Mouse (Mus musculus): ENCODE results near the gene Exo1. TPM values are rescaled to one million over a fixed set of nuclear protein-coding genes. Genes with fewer than 3 reads are reported as not detected.

Gene Exo1
- total and polyA plus RNA-seq, 2 experiments from 2014 or later = 3.5 to 4.8 TPM

GRCm38 (mm10) chr1:175946718-175947315, 66.4 kb downstream of the Exo1 start:
- DNase-seq (ENCODE audit: low spot score) (peak; percentile 30), ATAC-seq (no peak)
- TF ChIP-seq CTCF (IDR thresholded peaks at IDR 0.05; ENCODE audit: low read depth) = no peak
- no peak overlapping the region for H3K9ac ChIP-seq (replicated peaks; ENCODE audit: low read length)
- 60% methylated on average over 4 of the region's 4 CpGs for WGBS
- H3K4me2 ChIP-seq (ENCODE audit: low read depth, low read length) = no peak overlapping the region
- no peaks in the 10 kb centered on the region for H3K4me1 ChIP-seq (ENCODE audit: insufficient read depth, low read length)
- no peak overlapping the region for H3K27ac ChIP-seq
- no peaks in the 10 kb centered on the region for H3K9me3 ChIP-seq (ENCODE audit: low read length)
- H3K27me3 ChIP-seq (ENCODE audit: insufficient read depth, low read length) = no peaks in the 10 kb centered on the region
- H3K36me3 ChIP-seq (ENCODE audit: insufficient read depth, low read length) = no peaks in the 10 kb centered on the region
- no peak overlapping the region for H3K4me3 ChIP-seq (ENCODE audit: low read length)

DNA sequence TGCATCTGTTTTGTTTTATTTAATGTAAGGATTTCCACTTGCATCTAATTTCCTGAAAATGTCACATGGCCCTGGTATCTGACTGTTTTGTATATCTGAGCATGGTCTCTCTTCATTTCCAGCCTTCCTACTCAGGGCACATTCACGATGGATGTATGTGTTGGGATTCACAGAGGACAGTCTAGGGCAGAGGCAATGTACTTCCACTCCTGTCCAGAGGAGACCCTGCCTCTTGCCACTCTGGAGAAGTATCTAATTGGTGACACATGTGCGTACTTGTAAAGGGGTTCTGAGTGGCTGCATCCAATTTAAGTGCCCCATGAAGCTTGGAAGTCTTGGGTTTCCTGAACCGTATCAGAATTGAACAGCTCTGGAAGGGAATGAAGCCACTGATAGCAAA, 70.0 kb downstream of the Exo1 start:
- DNase-seq (ENCODE audit: low spot score) = no peak
- 85% methylated on average over 3 of the region's 3 CpGs for WGBS
- Histone ChIP-seq H3K36me3 (ENCODE audit: insufficient read depth, low read length) (no peaks in the 10 kb centered on the region), H3K27ac (no peak overlapping the region), H3K4me2 (ENCODE audit: low read depth, low read length) (no peak overlapping the region), H3K9me3 (ENCODE audit: low read length) (no peaks in the 10 kb centered on the region), H3K27me3 (ENCODE audit: insufficient read depth, low read length) (no peaks in the 10 kb centered on the region), H3K4me1 (ENCODE audit: insufficient read depth, low read length) (no peaks in the 10 kb centered on the region), H3K9ac (replicated peaks; ENCODE audit: low read length) (no peak overlapping the region), H3K4me3 (ENCODE audit: low read length) (no peak overlapping the region)
- no peak for ATAC-seq
- TF ChIP-seq CTCF (IDR thresholded peaks at IDR 0.05; ENCODE audit: low read depth) = no peak

GRCm38 (mm10) chr1:175950851-175951250, 70.5 kb downstream of the Exo1 start:
- no peaks in the 10 kb centered on the region for H3K9me3 ChIP-seq (ENCODE audit: low read length)
- no peak for ATAC-seq
- WGBS = 85% methylated on average over 2 of the region's 2 CpGs
- no peak overlapping the region for H3K9ac ChIP-seq (replicated peaks; ENCODE audit: low read length)
- H3K27ac ChIP-seq = no peak overlapping the region
- no peak overlapping the region for H3K4me3 ChIP-seq (ENCODE audit: low read length)
- H3K4me2 ChIP-seq (ENCODE audit: low read depth, low read length) = no peak overlapping the region
- DNase-seq (ENCODE audit: low spot score) = no peak
- H3K27me3 ChIP-seq (ENCODE audit: insufficient read depth, low read length) = no peaks in the 10 kb centered on the region
- TF ChIP-seq CTCF (IDR thresholded peaks at IDR 0.05; ENCODE audit: low read depth) = no peak
- no peaks in the 10 kb centered on the region for H3K36me3 ChIP-seq (ENCODE audit: insufficient read depth, low read length)
- no peaks in the 10 kb centered on the region for H3K4me1 ChIP-seq (ENCODE audit: insufficient read depth, low read length)

- DNase-seq (ENCODE audit: low spot score) (no peak), ATAC-seq (no peak)
- Histone ChIP-seq H3K9me3 (ENCODE audit: low read length) (no peaks in the 10 kb centered on the region), H3K36me3 (ENCODE audit: insufficient read depth, low read length) (no peaks in the 10 kb centered on the region), H3K27me3 (ENCODE audit: insufficient read depth, low read length) (no peaks in the 10 kb centered on the region), H3K4me2 (ENCODE audit: low read depth, low read length) (no peak overlapping the region), H3K27ac (no peak overlapping the region), H3K4me1 (ENCODE audit: insufficient read depth, low read length) (no peaks in the 10 kb centered on the region), H3K9ac (replicated peaks; ENCODE audit: low read length) (no peak overlapping the region), H3K4me3 (ENCODE audit: low read length) (no peak overlapping the region)
- WGBS = 86% methylated on average over 2 of the region's 2 CpGs
- no peak for TF ChIP-seq CTCF (IDR thresholded peaks at IDR 0.05; ENCODE audit: low read depth)
Observed at GRCm38 (mm10) chr1:175961786-175962185, 81.4 kb downstream of the Exo1 start.

Other genes with a start within 250 kb of the Exo1 start
- 14.8 and 17.4 TPM in 2 replicates for gene Opn3, start 187.8 kb upstream of the Exo1 start, total RNA-seq (2014; rRNA removed)
- 8.3 and 8.6 TPM in 2 replicates for gene Opn3, start 187.8 kb upstream of the Exo1 start, polyA plus RNA-seq (2015; fragmentation: Nextera tagmentation; extraction: Ambion mirVana)
- 18.2 and 29.4 TPM in 2 replicates for gene Chml, start 187.7 kb upstream of the Exo1 start, total RNA-seq (2014; rRNA removed)
- 2.5 and 2.7 TPM in 2 replicates for gene Chml, start 187.7 kb upstream of the Exo1 start, polyA plus RNA-seq (2015; fragmentation: Nextera tagmentation; extraction: Ambion mirVana)
- not detected in 2 replicates for gene Wdr64, start 182.0 kb upstream of the Exo1 start, total RNA-seq (2014; rRNA removed)
- not detected in 2 replicates for gene Wdr64, start 182.0 kb upstream of the Exo1 start, polyA plus RNA-seq (2015; fragmentation: Nextera tagmentation; extraction: Ambion mirVana)
- gene Gm38100, start 39.7 kb downstream of the Exo1 start, total RNA-seq (2014; rRNA removed) = not detected in 2 replicates
- not detected in 2 replicates for gene Gm38100, start 39.7 kb downstream of the Exo1 start, polyA plus RNA-seq (2015; fragmentation: Nextera tagmentation; extraction: Ambion mirVana)
- not detected in 2 replicates for gene Rbm8a2, start 98.5 kb downstream of the Exo1 start, total RNA-seq (2014; rRNA removed)
- 0.53 and 0.55 TPM in 2 replicates for gene Rbm8a2, start 98.5 kb downstream of the Exo1 start, polyA plus RNA-seq (2015; fragmentation: Nextera tagmentation; extraction: Ambion mirVana)

Measured in hindbrain, postnatal 0 days (tissue).